Mouse (Mus musculus) neural tube, embryonic 13.5 days (tissue): ENCODE results near the gene Gm1043. TPM values are rescaled to one million over a fixed set of nuclear protein-coding genes. Genes with fewer than 3 reads are reported as not detected.

Source experiments
- ATAC-seq: fragments of 200-750 bp; cut with Nextera tagmentation; 2 replicates; pipeline ENCODE4 v1.8.0; 2017; ENCODE audit warnings: low read depth, mild to moderate bottlenecking, moderate TSS enrichment, moderate library complexity
- H3K27ac ChIP-seq: fragments of 300-500 bp; sonication (generic); replicated peaks from 2 replicates; pipeline ENCODE4 v1.5.1; 2015; ENCODE audit warnings: moderate library complexity, mild to moderate bottlenecking, inconsistent platforms
- H3K27me3 ChIP-seq: fragments of 300-500 bp; sonication (generic); 2 replicates; pipeline ENCODE4 v1.6.1; 2015; ENCODE audit warnings: mild to moderate bottlenecking, inconsistent platforms
- H3K36me3 ChIP-seq: fragments of 300-500 bp; sonication (generic); 2 replicates; pipeline ENCODE4 v1.6.1; 2015; ENCODE audit warnings: mild to moderate bottlenecking, inconsistent platforms
- H3K4me1 ChIP-seq: fragments of 300-500 bp; sonication (generic); replicated peaks from 2 replicates; pipeline ENCODE4 v1.6.1; 2015; ENCODE audit warnings: inconsistent platforms
- H3K4me2 ChIP-seq: fragments of 300-500 bp; sonication (generic); 2 replicates; pipeline ENCODE4 v1.6.1; 2015; ENCODE audit warnings: inconsistent platforms, mild to moderate bottlenecking, moderate library complexity
- H3K4me3 ChIP-seq: fragments of 300-500 bp; sonication (generic); 2 replicates; pipeline ENCODE4 v1.5.1; 2015; ENCODE audit warnings: mild to moderate bottlenecking, inconsistent platforms
- H3K9ac ChIP-seq: fragments of 300-500 bp; sonication (generic); 2 replicates; pipeline ENCODE4 v1.6.1; 2015; ENCODE audit warnings: moderate library complexity, mild to moderate bottlenecking, inconsistent platforms
- H3K9me3 ChIP-seq: fragments of 300-500 bp; sonication (generic); 2 replicates; pipeline ENCODE4 v1.6.1; 2016; ENCODE audit warnings: inconsistent platforms
- WGBS: fragments of 180-500 bp; shearing (Covaris S2); methylation state at CpG from one replicate; pipeline ENCODE4 v1.1.7; 2015; 5-methylcytosine and 5-hydroxymethylcytosine counted together
- polyA plus RNA-seq: library from polyadenylated mRNA; unstranded; fragments of >200 nt; fragmentation: Nextera tagmentation; extraction: Ambion mirVana; gene quantifications from 2 replicates; pipeline ENCODE4 v1.2.1, GENCODE M21; 2015

Gene Gm1043
- polyA plus RNA-seq, 1 experiment from 2014 or later = 1.2 TPM

DNA sequence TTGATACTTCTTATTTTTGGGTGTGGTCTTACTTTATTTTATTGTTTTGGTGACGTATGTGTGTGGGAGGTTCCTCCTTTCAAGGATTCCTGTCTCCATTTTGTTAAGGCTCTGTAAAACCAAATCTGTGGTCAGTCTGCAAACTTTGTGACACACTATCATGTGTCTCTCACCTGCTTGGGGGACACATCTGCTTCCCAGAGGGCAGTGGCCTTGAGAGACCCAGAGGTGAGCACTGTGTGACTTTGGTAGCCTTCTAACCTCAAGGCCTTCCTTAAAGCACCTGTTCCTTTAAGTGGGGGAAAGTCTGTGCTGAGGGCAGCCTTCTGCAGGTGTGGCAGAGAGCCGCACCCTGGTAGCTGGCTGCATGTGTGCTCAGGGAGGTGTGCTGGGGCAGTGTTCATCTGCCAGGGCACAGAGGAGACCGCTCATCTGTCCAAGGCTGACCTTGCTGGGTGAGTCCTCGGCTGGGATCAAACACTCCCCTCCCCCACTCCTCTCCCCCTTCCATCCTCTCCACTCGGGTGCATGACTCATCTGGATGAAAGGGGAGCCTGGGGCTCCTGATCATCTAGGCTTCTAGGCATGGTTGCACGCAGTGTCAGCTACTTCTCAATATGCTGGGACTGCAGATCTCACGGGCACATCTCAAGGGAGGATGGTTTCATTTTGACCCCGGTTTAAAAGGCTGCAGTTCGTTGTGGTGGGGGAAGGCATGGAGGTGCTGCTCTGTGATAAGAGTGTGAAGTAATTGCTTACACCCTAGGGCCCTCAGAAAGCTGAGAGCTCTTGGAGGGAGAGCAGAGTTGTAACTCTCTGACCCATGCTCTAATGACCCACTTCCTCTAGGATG, 34.4 kb upstream of the Gm1043 start:
- Histone ChIP-seq H3K4me2 (no peak overlapping the region), H3K4me3 (no peak overlapping the region), H3K4me1 (peaks cover 19% of the 10 kb centered on the region), H3K27me3 (no peaks in the 10 kb centered on the region), H3K36me3 (no peaks in the 10 kb centered on the region), H3K27ac (no peak overlapping the region), H3K9ac (no peak overlapping the region; the same call in 1 of the 2 replicates), H3K9me3 (no peaks in the 10 kb centered on the region)
- ATAC-seq = 0 out of 2 replicates have a peak, but pooled peaks have one; percentile 19
- WGBS = 46% methylated on average over 9 of the region's 9 CpGs

- ATAC-seq = no peak
- Histone ChIP-seq H3K4me2 (no peak overlapping the region), H3K4me1 (peaks cover 19% of the 10 kb centered on the region), H3K9ac (no peak overlapping the region), H3K9me3 (no peaks in the 10 kb centered on the region), H3K4me3 (no peak overlapping the region), H3K36me3 (no peaks in the 10 kb centered on the region), H3K27ac (no peak overlapping the region), H3K27me3 (no peaks in the 10 kb centered on the region)
- WGBS = 88% methylated on average over 16 of the region's 16 CpGs
These were observed 33.6 kb upstream of the Gm1043 start for GRCm38 (mm10) chr5:37051374-37052100.

DNA sequence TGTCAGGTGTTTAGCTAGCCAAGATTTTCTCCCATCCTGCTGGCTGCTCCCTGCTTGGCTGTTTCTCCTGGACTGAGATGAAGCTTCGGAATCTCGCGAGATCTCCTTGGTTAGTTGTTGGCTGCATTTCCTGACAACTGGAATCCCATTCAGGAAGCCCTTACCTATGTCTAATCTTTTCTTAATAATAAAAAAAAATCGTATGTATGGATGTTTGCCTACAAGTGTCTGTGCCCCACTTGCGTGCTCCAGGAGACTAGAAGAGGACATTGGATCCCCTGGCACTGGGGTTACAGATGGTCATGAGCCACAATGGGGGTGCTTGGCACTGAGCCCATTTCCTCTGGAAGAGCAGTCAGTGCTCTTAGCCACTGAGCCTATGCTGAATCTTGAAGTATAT, 32.3 kb upstream of the Gm1043 start:
- no peak overlapping the region for H3K4me3 ChIP-seq
- H3K4me1 ChIP-seq = peaks cover 19% of the 10 kb centered on the region
- H3K27ac ChIP-seq = no peak overlapping the region
- no peak for ATAC-seq
- no peak overlapping the region for H3K9ac ChIP-seq
- no peaks in the 10 kb centered on the region for H3K27me3 ChIP-seq
- H3K36me3 ChIP-seq = no peaks in the 10 kb centered on the region
- no peak overlapping the region for H3K4me2 ChIP-seq
- WGBS = 81% methylated on average over 5 of the region's 5 CpGs
- no peaks in the 10 kb centered on the region for H3K9me3 ChIP-seq

GRCm38 (mm10) chr5:37055789-37056188, 29.4 kb upstream of the Gm1043 start:
- Histone ChIP-seq H3K4me1 (peaks cover 17% of the 10 kb centered on the region), H3K9me3 (no peaks in the 10 kb centered on the region), H3K4me2 (no peak overlapping the region), H3K36me3 (no peaks in the 10 kb centered on the region), H3K27ac (no peak overlapping the region), H3K27me3 (no peaks in the 10 kb centered on the region), H3K9ac (no peak overlapping the region), H3K4me3 (no peak overlapping the region)
- no peak for ATAC-seq
- 86% methylated on average over 1 of the region's 1 CpGs for WGBS

DNA sequence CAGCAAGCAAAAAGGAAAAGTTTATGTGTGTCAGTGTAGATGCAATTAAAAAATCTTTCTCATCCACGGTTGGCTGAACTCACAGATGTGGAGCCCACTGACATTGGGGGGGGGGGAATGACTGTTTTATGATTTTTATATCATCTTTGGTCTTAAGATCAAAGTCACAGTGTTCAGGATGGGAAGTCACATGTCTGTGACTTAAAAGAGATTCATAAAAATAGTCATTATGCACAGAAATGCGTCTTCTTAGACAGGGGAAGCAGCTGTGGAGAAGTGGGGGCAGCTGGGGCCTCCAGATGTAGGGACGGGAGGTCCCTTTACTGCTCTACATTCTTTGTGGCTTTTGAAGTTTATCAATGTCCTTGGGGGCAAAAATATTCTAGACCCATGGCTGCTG, 28.7 kb upstream of the Gm1043 start:
- 64% methylated on average over 3 of the region's 3 CpGs for WGBS
- Histone ChIP-seq H3K9me3 (no peaks in the 10 kb centered on the region), H3K9ac (no peak overlapping the region), H3K4me2 (no peak overlapping the region), H3K27me3 (no peaks in the 10 kb centered on the region), H3K4me1 (peaks cover 13% of the 10 kb centered on the region), H3K4me3 (no peak overlapping the region), H3K36me3 (no peaks in the 10 kb centered on the region), H3K27ac (no peak overlapping the region)
- ATAC-seq = no peak

DNA sequence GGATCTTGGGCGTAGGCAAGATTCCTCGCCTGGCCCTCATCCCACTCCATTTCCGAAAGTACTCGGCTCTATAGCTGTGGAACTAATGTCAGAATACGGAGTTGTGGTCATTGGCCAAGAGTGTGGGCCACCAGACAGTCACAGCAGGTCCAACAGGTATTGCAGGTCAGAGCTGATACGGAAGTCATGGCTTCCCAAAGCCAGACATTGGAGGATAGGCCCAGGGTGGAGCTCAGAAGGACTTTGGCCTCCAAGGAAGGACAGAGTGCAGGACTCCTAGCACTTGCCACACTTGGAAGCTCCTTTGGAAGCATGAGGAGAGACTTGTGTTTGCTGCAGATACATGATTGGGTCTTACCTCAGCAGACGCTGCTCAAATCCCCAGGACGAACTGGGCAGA, 23.6 kb upstream of the Gm1043 start:
- H3K9me3 ChIP-seq = no peaks in the 10 kb centered on the region
- WGBS = 90% methylated on average over 8 of the region's 8 CpGs
- H3K4me3 ChIP-seq = no peak overlapping the region
- no peak overlapping the region for H3K27ac ChIP-seq
- peaks cover 13% of the 10 kb centered on the region for H3K4me1 ChIP-seq
- no peaks in the 10 kb centered on the region for H3K27me3 ChIP-seq
- H3K36me3 ChIP-seq = no peaks in the 10 kb centered on the region
- no peak for ATAC-seq
- no peak overlapping the region for H3K9ac ChIP-seq
- H3K4me2 ChIP-seq = no peak overlapping the region

DNA sequence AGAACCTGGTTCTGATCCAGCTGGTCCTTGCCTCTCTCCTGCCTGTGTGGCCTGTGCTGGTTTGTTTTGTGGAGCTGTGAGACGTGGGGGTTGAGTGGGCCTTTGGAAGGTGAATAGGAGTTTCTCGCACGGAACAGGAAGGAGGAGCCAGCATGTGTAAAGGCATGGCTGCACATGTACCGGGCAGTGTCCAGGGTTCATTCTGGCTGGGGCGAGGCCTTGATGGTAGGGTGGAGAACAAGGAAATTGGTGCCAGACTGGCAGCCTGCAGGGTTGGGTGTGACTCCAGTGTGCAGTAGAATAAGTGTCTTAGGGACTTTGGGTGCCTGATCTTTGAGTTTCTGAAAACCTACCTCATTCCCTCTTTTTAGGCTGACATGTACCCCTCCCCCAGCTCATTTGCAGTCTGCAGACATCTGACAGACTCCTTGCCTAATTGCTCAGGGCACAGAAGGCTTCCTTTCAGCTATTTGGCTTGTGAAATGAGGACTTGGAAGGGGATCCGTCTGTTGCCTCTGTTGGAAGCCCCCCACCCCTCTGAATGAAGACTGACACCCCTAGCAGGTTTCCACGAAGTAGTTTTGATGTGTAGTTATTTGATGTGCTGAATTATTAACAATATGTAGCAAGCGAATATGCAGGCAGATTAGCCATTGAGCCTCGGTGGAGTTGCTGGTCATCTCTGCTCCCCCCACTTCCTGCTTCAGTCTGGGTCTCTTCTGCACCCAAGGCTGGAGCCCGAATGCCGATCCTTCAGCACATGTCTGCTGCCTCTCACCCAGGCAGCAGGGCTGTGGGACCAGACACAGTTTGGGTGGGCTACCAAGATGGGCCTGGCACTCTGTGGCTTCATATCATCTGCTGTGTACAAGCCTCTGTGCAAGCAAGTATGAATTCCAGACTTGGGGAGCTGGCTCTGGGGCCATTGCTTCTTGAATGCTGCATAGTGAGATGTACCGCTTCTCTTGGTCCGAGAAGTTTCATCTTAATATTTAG, 20.4 kb upstream of the Gm1043 start:
- no peaks in the 10 kb centered on the region for H3K9me3 ChIP-seq
- no peaks in the 10 kb centered on the region for H3K27me3 ChIP-seq
- no peaks in the 10 kb centered on the region for H3K36me3 ChIP-seq
- peaks cover 13% of the 10 kb centered on the region for H3K4me1 ChIP-seq
- no peak overlapping the region for H3K27ac ChIP-seq
- WGBS = 67% methylated on average over 13 of the region's 13 CpGs
- no peak overlapping the region for H3K9ac ChIP-seq
- H3K4me3 ChIP-seq = no peak overlapping the region
- ATAC-seq = no peak
- no peak overlapping the region for H3K4me2 ChIP-seq

GRCm38 (mm10) chr5:37066703-37067568, 18.2 kb upstream of the Gm1043 start:
- Histone ChIP-seq H3K36me3 (no peaks in the 10 kb centered on the region), H3K4me1 (peaks cover 13% of the 10 kb centered on the region), H3K9me3 (no peaks in the 10 kb centered on the region), H3K4me3 (no peak overlapping the region), H3K27me3 (no peaks in the 10 kb centered on the region), H3K27ac (no peak overlapping the region), H3K9ac (no peak overlapping the region), H3K4me2 (no peak overlapping the region)
- 77% methylated on average over 8 of the region's 8 CpGs for WGBS
- no peak for ATAC-seq

DNA sequence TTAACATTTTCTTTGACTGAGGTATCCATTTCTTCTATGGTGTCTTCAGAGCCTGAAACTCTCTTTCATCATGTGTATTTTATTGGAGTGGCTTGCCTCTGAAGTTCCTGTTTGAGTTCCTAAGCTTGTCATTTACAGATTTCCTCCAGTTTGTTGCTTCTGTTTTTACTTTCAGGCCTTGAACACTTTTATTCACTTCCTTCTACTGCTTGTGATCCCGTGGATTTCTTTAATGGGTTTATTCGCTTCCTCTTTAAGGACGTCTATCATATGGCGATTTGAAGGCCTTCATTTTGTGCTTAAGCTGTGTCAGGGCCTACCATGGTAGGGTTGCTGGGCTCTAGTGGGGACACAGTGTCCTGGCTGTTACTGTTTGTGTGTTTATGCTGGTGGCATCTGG, 11.5 kb upstream of the Gm1043 start:
- 91% methylated on average over 4 of the region's 4 CpGs for WGBS
- no peaks in the 10 kb centered on the region for H3K27me3 ChIP-seq
- H3K4me3 ChIP-seq = no peak overlapping the region
- peaks cover 14% of the 10 kb centered on the region for H3K4me1 ChIP-seq
- no peak overlapping the region for H3K27ac ChIP-seq
- no peak overlapping the region for H3K9ac ChIP-seq
- H3K9me3 ChIP-seq = no peaks in the 10 kb centered on the region
- no peak for ATAC-seq
- H3K4me2 ChIP-seq = no peak overlapping the region
- H3K36me3 ChIP-seq = no peaks in the 10 kb centered on the region

GRCm38 (mm10) chr5:37076692-37077329, 8.4 kb upstream of the Gm1043 start:
- H3K27me3 ChIP-seq = no peaks in the 10 kb centered on the region
- no peak overlapping the region for H3K27ac ChIP-seq
- peaks cover 16% of the 10 kb centered on the region for H3K4me1 ChIP-seq
- no peak overlapping the region for H3K4me3 ChIP-seq
- peak overlapping the region; percentile 17; the same call in 1 of the 2 replicates for H3K9ac ChIP-seq
- no peaks in the 10 kb centered on the region for H3K9me3 ChIP-seq
- H3K36me3 ChIP-seq = no peaks in the 10 kb centered on the region
- ATAC-seq = peak; percentile 43; the same call in 1 of the 2 replicates
- WGBS = 58% methylated on average over 12 of the region's 12 CpGs
- H3K4me2 ChIP-seq = no peak overlapping the region

DNA sequence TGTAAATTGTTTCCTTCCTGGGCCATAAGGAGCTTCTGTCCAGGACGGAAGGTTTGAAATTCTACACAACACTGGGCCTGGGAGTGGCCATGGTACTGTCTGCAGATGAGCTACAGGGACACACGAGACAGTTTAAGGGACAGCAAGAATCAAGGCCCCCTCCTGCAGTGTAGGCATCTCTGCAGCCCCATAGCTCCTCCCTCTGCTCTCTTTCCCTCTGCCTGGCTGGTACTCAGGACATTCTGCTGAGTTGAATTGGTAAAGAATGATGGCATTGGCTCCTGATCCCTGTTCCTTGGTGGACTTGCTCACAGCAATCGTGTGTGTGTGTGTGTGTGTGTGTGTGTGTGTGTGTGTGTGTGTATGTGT, 7.9 kb upstream of the Gm1043 start:
- Histone ChIP-seq H3K4me2 (no peak overlapping the region), H3K27ac (no peak overlapping the region), H3K36me3 (no peaks in the 10 kb centered on the region), H3K4me1 (peaks cover 21% of the 10 kb centered on the region), H3K9ac (no peak overlapping the region), H3K27me3 (no peaks in the 10 kb centered on the region), H3K9me3 (no peaks in the 10 kb centered on the region), H3K4me3 (no peak overlapping the region)
- ATAC-seq = no peak
- WGBS = 34% methylated on average over 3 of the region's 3 CpGs
